Mouse (Mus musculus) left cerebral cortex, postnatal 4 days (tissue): ENCODE data around the gene Pdcd11. TPM values are rescaled to one million over a fixed set of nuclear protein-coding genes. Genes with fewer than 3 reads are reported as not detected.
A peak's percentile ranks its signal among the peaks of the same experiment; 100 is the strongest.
"Not testable (repeated sequence)": the region's sequence is repeated elsewhere in the genome, so short reads cannot be mapped to it uniquely, and the experiment has no call there.

Experiments used
- DNase-seq: peaks from one replicate; pipeline ENCODE4 v3.0.0-alpha.2; 2022
- intact Hi-C: fragments of 180-260 bp; cut with DNase I; formaldehyde crosslinking; loops from one replicate; pipeline ENCODE4 v1.15.1; 2025
- total RNA-seq, 2 experiments: library from RNA; stranded (reverse); gene quantifications; 2 replicates each; pipeline ENCODE4 v1.2.3; 2021

Gene Pdcd11
- total RNA-seq, 2 experiments from 2014 or later: 20.7 to 21.1 TPM

- intact Hi-C loops: loop anchor here (5.0 kb wide), 1 partner anchor 44 kb away; no protein-coding TSS in a partner anchor
- peak; percentile 39 for DNase-seq
Observed at GRCm38 (mm10) chr19:47122802-47123201, 32.2 kb downstream of the Pdcd11 start.

- intact Hi-C loops: no loop called here
Observed at GRCm38 (mm10) chr19:47128164-47128563, 37.6 kb downstream of the Pdcd11 start.

GRCm38 (mm10) chr19:47128835-47129234 is 38.3 kb downstream of the Pdcd11 start:
- intact Hi-C loops: no loop called here

More at GRCm38 (mm10) chr19:47128164-47128563, 37.6 kb downstream of the Pdcd11 start:
- DNase-seq: no peak

GRCm38 (mm10) chr19:47130551-47131125 is 40.1 kb downstream of the Pdcd11 start:
- intact Hi-C loops: no loop called here
- no peak for DNase-seq

More at GRCm38 (mm10) chr19:47128835-47129234, 38.3 kb downstream of the Pdcd11 start:
- no peak for DNase-seq

GRCm38 (mm10) chr19:47133161-47133560 is 42.6 kb downstream of the Pdcd11 start:
- no peak for DNase-seq
- intact Hi-C loops: no loop called here

- DNase-seq: no peak
- intact Hi-C loops: no loop called here
Observed at GRCm38 (mm10) chr19:47135568-47135967, 45.0 kb downstream of the Pdcd11 start.

- no peak for DNase-seq
- intact Hi-C loops: no loop called here
Observed at GRCm38 (mm10) chr19:47136170-47136569, 45.6 kb downstream of the Pdcd11 start.

GRCm38 (mm10) chr19:47137051-47137581 is 46.5 kb downstream of the Pdcd11 start:
- no peak for DNase-seq
- intact Hi-C loops: no loop called here

- intact Hi-C loops: no loop called here
- no peak for DNase-seq
Observed at GRCm38 (mm10) chr19:47137771-47138421, 47.3 kb downstream of the Pdcd11 start, which contains the start of gene Calhm2. TSS of gene Calhm2 (minus strand) at chr19:47138294.

- DNase-seq, intact Hi-C loops: not testable (repeated sequence)
Observed at GRCm38 (mm10) chr19:47139611-47140010, 49.0 kb downstream of the Pdcd11 start.

GRCm38 (mm10) chr19:47142438-47142837 is 51.9 kb downstream of the Pdcd11 start:
- intact Hi-C loops: no loop called here
- no peak for DNase-seq

GRCm38 (mm10) chr19:47144154-47144553 is 53.6 kb downstream of the Pdcd11 start, which contains the start of gene Calhm1:
TSS of gene Calhm1 (minus strand) at chr19:47144254.
- DNase-seq: no peak
- intact Hi-C loops: no loop called here

- DNase-seq: no peak
- intact Hi-C loops: no loop called here
Observed at GRCm38 (mm10) chr19:47148267-47148847, 57.8 kb downstream of the Pdcd11 start.

- DNase-seq: no peak
- intact Hi-C loops: no loop called here
Observed at GRCm38 (mm10) chr19:47149854-47150253, 59.3 kb downstream of the Pdcd11 start.

- DNase-seq: peak; percentile 41
- intact Hi-C loops: no loop called here
Observed at GRCm38 (mm10) chr19:47151332-47152061, 60.9 kb downstream of the Pdcd11 start.

GRCm38 (mm10) chr19:47152062-47152369 is 61.4 kb downstream of the Pdcd11 start:
- DNase-seq: no peak
- intact Hi-C loops: no loop called here

- intact Hi-C loops: no loop called here
Observed at GRCm38 (mm10) chr19:47153767-47154166, 63.2 kb downstream of the Pdcd11 start.

GRCm38 (mm10) chr19:47157664-47158063 is 67.1 kb downstream of the Pdcd11 start, which contains the start of gene Calhm3:
TSS of gene Calhm3 (minus strand) at chr19:47157764.
- no peak for DNase-seq
- intact Hi-C loops: no loop called here

More at GRCm38 (mm10) chr19:47153767-47154166, 63.2 kb downstream of the Pdcd11 start:
- no peak for DNase-seq

- intact Hi-C loops: no loop called here
- no peak for DNase-seq
Observed at GRCm38 (mm10) chr19:47161669-47162068, 71.1 kb downstream of the Pdcd11 start.

- no peak for DNase-seq
- intact Hi-C loops: no loop called here
Observed at GRCm38 (mm10) chr19:47163176-47163744, 72.7 kb downstream of the Pdcd11 start.
